Comparison of ENCODE assay signal across 8 mouse cellular contexts in the genomic region with DNA sequence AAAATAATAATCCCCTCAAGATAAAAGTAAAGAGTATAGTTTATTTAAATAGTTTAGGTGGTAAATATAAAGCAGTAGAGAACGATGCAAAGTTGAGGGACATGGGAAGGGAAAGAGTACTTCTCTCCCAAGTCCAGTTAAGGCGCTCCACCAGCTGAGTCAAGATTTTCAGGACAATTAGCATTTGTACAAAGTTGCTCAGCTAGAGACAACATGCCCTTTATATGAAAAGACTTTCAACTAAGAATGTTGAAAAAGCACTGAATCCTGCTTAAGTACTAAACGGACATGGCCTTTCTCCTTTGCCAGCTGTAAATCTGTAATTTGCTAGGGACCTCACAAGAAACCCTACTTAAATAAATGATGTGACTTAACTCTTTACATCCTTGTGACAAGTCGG. TPM values are rescaled to one million over a fixed set of nuclear protein-coding genes. Genes with fewer than 3 reads are reported as not detected.
DNase-seq lines count a peak whose midpoint lies in the region; ATAC-seq lines count a peak whose summit lies in the region.

No protein-coding gene starts in this region.

- H3K27ac ChIP-seq in lung, embryonic 15.5 days: peak overlapping the region; percentile 87; the same call in 1 of the 2 replicates
- peak overlapping the region; percentile 97 for H3K27ac ChIP-seq in forebrain, embryonic 11.5 days (ENCODE audit: low read depth, low read length)
- H3K27ac ChIP-seq in limb, embryonic 12.5 days: peak overlapping the region; percentile 96

- H3K27me3 ChIP-seq in lung, embryonic 15.5 days: no peaks in the 10 kb centered on the region
- no peaks in the 10 kb centered on the region for H3K27me3 ChIP-seq in forebrain, embryonic 11.5 days (ENCODE audit: control insufficient read depth, insufficient read depth, low read length)
- no peaks in the 10 kb centered on the region for H3K27me3 ChIP-seq in limb, embryonic 12.5 days
- no peaks in the 10 kb centered on the region for H3K27me3 ChIP-seq in splenic B cell, adult 2 months (ENCODE audit: control insufficient read depth, insufficient read depth, low read length, poor library complexity, severe bottlenecking)

- H3K4me1 ChIP-seq in lung, embryonic 15.5 days: 0 out of 2 replicates have a peak, but pooled peaks cover 6% of the 10 kb centered on the region
- H3K4me1 ChIP-seq in forebrain, embryonic 11.5 days (replicated peaks; ENCODE audit: control insufficient read depth, insufficient read depth, low read length): no peaks in the 10 kb centered on the region
- H3K4me1 ChIP-seq in limb, embryonic 12.5 days (replicated peaks): peaks cover 7% of the 10 kb centered on the region; the same call in 1 of the 2 replicates

- ATAC-seq in lung, embryonic 15.5 days (ENCODE audit: borderline replicate concordance, extremely low read depth, low FRiP score, low TSS enrichment): no peak
- ATAC-seq in forebrain, embryonic 11.5 days (replicated peaks; ENCODE audit: low FRiP score): no peak
- no peak for ATAC-seq in limb, embryonic 12.5 days (ENCODE audit: insufficient number of reproducible peaks, insufficient read depth, low FRiP score, low TSS enrichment, low read depth)

- no peak for DNase-seq in lung, postnatal 10 days
- DNase-seq in forebrain, embryonic 11.5 days (ENCODE audit: low spot score): no peak
- peak; percentile 16 for DNase-seq in splenic B cell, adult 2 months (ENCODE audit: low read depth, low spot score)
- DNase-seq in cerebellum, postnatal 25 days: no peak
- no peak for DNase-seq in adrenal gland, adult (ENCODE audit: inconsistent age in 2 of 2, low spot score in 1 of 2)
- no peak for DNase-seq in urinary bladder, postnatal 36 days (ENCODE audit: low spot score in 2 of 2)

- H3K36me3 ChIP-seq in lung, embryonic 15.5 days: no peaks in the 10 kb centered on the region
- H3K36me3 ChIP-seq in forebrain, embryonic 11.5 days (ENCODE audit: control insufficient read depth, insufficient read depth, low read length): no peaks in the 10 kb centered on the region
- no peaks in the 10 kb centered on the region for H3K36me3 ChIP-seq in limb, embryonic 12.5 days
- H3K36me3 ChIP-seq in splenic B cell, adult 2 months (ENCODE audit: control insufficient read depth, insufficient read depth, low read length, poor library complexity, severe bottlenecking): no peaks in the 10 kb centered on the region

- H3K9ac ChIP-seq in lung, embryonic 15.5 days: no peak overlapping the region
- H3K9ac ChIP-seq in forebrain, embryonic 11.5 days (ENCODE audit: low read length): peak overlapping the region; percentile 75
- H3K9ac ChIP-seq in limb, embryonic 12.5 days (replicated peaks): no peak overlapping the region

- 38% methylated on average over 4 of the region's 4 CpGs for WGBS in lung, embryonic 15.5 days
- WGBS in forebrain, embryonic 11.5 days: 41% methylated on average over 4 of the region's 4 CpGs
- 45% methylated on average over 4 of the region's 4 CpGs for WGBS in limb, embryonic 12.5 days

- peak overlapping the region; percentile 76 for H3K4me2 ChIP-seq in lung, embryonic 15.5 days
- peak overlapping the region; percentile 62 for H3K4me2 ChIP-seq in forebrain, embryonic 11.5 days (ENCODE audit: low read depth, low read length, severe bottlenecking)
- H3K4me2 ChIP-seq in limb, embryonic 12.5 days: peak overlapping the region; percentile 60

- H3K9me3 ChIP-seq in lung, embryonic 15.5 days: no peaks in the 10 kb centered on the region
- no peaks in the 10 kb centered on the region for H3K9me3 ChIP-seq in forebrain, embryonic 11.5 days (ENCODE audit: control insufficient read depth, low read length)
- H3K9me3 ChIP-seq in limb, embryonic 12.5 days: no peaks in the 10 kb centered on the region

- H3K4me3 ChIP-seq in lung, embryonic 15.5 days: peak overlapping the region; percentile 60
- H3K4me3 ChIP-seq in forebrain, embryonic 11.5 days (ENCODE audit: low read depth, low read length): peak overlapping the region; percentile 58; the same call in 1 of the 2 replicates
- H3K4me3 ChIP-seq in limb, embryonic 12.5 days (replicated peaks): peak overlapping the region; percentile 68

RNA-seq across cellular contexts. Expression of a gene that starts 0.3 kb away (rescaled TPM):
- 9.7 and 13.1 TPM in 2 replicates for polyA plus RNA-seq in lung, embryonic 15.5 days (2015; fragmentation: Nextera tagmentation; extraction: Ambion mirVana)
- 23.3 and 23.8 TPM in 2 replicates for polyA plus RNA-seq in forebrain, embryonic 11.5 days (2014; fragmentation: Nextera tagmentation; extraction: Ambion mirVana)
- polyA plus RNA-seq in limb, embryonic 12.5 days (2016; fragmentation: Nextera tagmentation; extraction: Ambion mirVana): 12.5 and 15.3 TPM in 2 replicates

RNA-seq across cellular contexts. Expression of a gene that starts 38.0 kb away (rescaled TPM):
- not detected in 2 replicates for polyA plus RNA-seq in lung, embryonic 15.5 days (2015; fragmentation: Nextera tagmentation; extraction: Ambion mirVana)
- polyA plus RNA-seq in forebrain, embryonic 11.5 days (2014; fragmentation: Nextera tagmentation; extraction: Ambion mirVana): not detected in 2 replicates
- not detected in 2 replicates for polyA plus RNA-seq in limb, embryonic 12.5 days (2016; fragmentation: Nextera tagmentation; extraction: Ambion mirVana)

RNA-seq across cellular contexts. Expression of a gene that starts 53.4 kb away (rescaled TPM):
- 5.5 and 5.7 TPM in 2 replicates for polyA plus RNA-seq in lung, embryonic 15.5 days (2015; fragmentation: Nextera tagmentation; extraction: Ambion mirVana)
- 43.6 and 52.3 TPM in 2 replicates for polyA plus RNA-seq in forebrain, embryonic 11.5 days (2014; fragmentation: Nextera tagmentation; extraction: Ambion mirVana)
- 0.43 and 0.45 TPM in 2 replicates for polyA plus RNA-seq in limb, embryonic 12.5 days (2016; fragmentation: Nextera tagmentation; extraction: Ambion mirVana)
